Mouse (Mus musculus): ENCODE measurements around the gene Mcpt2. TPM values are rescaled to one million over a fixed set of nuclear protein-coding genes. Genes with fewer than 3 reads are reported as not detected.
"Not testable (repeated sequence)": the region's sequence is repeated elsewhere in the genome, so short reads cannot be mapped to it uniquely, and the experiment has no call there.

The Mcpt2 gene
- not detected in 2 replicates for polyA plus RNA-seq (2016; fragmentation: Nextera tagmentation; extraction: Ambion mirVana)

GRCm38 (mm10) chr14:56041792-56042191, at the start of gene Mcpt2:
Gene Mcpt2 (plus strand): TSS chr14:56042041.
- H3K4me2 ChIP-seq (replicated peaks); H3K36me3 ChIP-seq; H3K27me3 ChIP-seq; H3K9ac ChIP-seq; H3K4me1 ChIP-seq; ATAC-seq (ENCODE audit: low FRiP score); H3K27ac ChIP-seq; H3K9me3 ChIP-seq (replicated peaks); H3K4me3 ChIP-seq: not testable (repeated sequence)
- 72% methylated on average over 1 of the region's 1 CpGs for WGBS

GRCm38 (mm10) chr14:56013147-56013546, 28.7 kb upstream of the Mcpt2 start:
- no peak for ATAC-seq (ENCODE audit: low FRiP score)
- Histone ChIP-seq H3K4me3 (no peak overlapping the region), H3K27me3 (no peaks in the 10 kb centered on the region), H3K4me1 (no peaks in the 10 kb centered on the region), H3K4me2 (replicated peaks) (no peak overlapping the region), H3K36me3 (no peaks in the 10 kb centered on the region), H3K9me3 (replicated peaks) (no peaks in the 10 kb centered on the region; the same call in 1 of the 2 replicates), H3K27ac (no peak overlapping the region), H3K9ac (no peak overlapping the region)
- 68% methylated on average over 3 of the region's 3 CpGs for WGBS

- ATAC-seq (ENCODE audit: low FRiP score) = no peak
- H3K9ac ChIP-seq = no peak overlapping the region
- H3K36me3 ChIP-seq = no peaks in the 10 kb centered on the region
- H3K4me1 ChIP-seq = no peaks in the 10 kb centered on the region
- no peak overlapping the region for H3K27ac ChIP-seq
- H3K4me3 ChIP-seq = no peak overlapping the region
- 94% methylated on average over 2 of the region's 2 CpGs for WGBS
- H3K4me2 ChIP-seq (replicated peaks) = no peak overlapping the region
- no peaks in the 10 kb centered on the region for H3K9me3 ChIP-seq (replicated peaks)
- H3K27me3 ChIP-seq = no peaks in the 10 kb centered on the region
Observed at GRCm38 (mm10) chr14:56013924-56014323, 27.9 kb upstream of the Mcpt2 start.

DNA sequence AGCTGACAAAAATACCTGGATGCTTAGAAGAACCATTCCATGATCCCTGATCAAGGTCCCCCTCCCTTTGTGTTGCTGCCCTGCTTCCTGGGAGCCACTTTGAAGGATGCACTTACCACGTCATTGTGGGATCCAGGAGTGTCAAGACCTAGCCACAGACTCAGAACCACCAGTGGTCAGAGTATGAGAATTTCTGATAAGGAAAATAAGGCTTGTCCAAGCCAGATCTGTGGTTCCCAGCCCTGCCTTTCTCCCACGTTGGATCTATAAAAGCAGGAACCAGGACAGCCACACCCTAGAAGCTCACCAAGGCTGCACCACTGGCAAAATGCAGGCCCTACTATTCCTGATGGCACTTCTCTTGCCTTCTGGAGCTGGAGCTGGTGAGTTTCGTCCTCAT, 24.2 kb upstream of the Mcpt2 start, which contains the start of gene Mcpt1:
Gene Mcpt1 (plus strand): TSS at position 301 of the 400 bp plus-strand sequence.
- not testable (repeated sequence) for H3K4me3 ChIP-seq; H3K36me3 ChIP-seq; H3K4me2 ChIP-seq (replicated peaks); H3K4me1 ChIP-seq; H3K9me3 ChIP-seq (replicated peaks); H3K27ac ChIP-seq; H3K27me3 ChIP-seq; ATAC-seq (ENCODE audit: low FRiP score); H3K9ac ChIP-seq
- 76% methylated on average over 3 of the region's 3 CpGs for WGBS

DNA sequence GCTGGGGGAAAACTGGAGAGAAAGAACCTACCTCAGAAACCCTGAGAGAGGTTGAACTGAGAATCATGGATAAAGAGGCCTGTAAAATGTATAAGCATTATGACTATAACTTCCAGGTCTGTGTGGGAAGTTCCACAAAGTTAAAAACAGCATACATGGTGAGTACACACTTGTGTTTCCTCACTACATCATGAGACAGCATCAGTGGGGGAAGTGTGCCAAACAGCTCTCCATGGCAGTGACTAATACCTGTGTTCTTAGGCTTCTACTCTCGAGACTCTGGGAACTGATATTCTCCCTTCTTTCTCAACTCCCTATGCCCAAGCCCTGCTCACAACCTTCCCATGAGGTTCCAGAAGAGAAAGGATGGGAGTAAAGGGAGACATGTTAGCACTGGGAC, 22.4 kb upstream of the Mcpt2 start:
- WGBS = 74% methylated on average over 1 of the region's 1 CpGs
- Histone ChIP-seq H3K4me2 (replicated peaks) (no peak overlapping the region), H3K4me3 (no peak overlapping the region), H3K9me3 (replicated peaks) (no peaks in the 10 kb centered on the region), H3K4me1 (no peaks in the 10 kb centered on the region), H3K27ac (no peak overlapping the region), H3K36me3 (no peaks in the 10 kb centered on the region), H3K9ac (no peak overlapping the region), H3K27me3 (no peaks in the 10 kb centered on the region)
- no peak for ATAC-seq (ENCODE audit: low FRiP score)

GRCm38 (mm10) chr14:56021305-56021704, 20.5 kb upstream of the Mcpt2 start:
- not testable (repeated sequence) for H3K27ac ChIP-seq; H3K4me1 ChIP-seq; ATAC-seq (ENCODE audit: low FRiP score); H3K27me3 ChIP-seq; H3K36me3 ChIP-seq; H3K9me3 ChIP-seq (replicated peaks); H3K9ac ChIP-seq; H3K4me3 ChIP-seq; H3K4me2 ChIP-seq (replicated peaks)
- WGBS = 78% methylated on average over 4 of the region's 4 CpGs

DNA sequence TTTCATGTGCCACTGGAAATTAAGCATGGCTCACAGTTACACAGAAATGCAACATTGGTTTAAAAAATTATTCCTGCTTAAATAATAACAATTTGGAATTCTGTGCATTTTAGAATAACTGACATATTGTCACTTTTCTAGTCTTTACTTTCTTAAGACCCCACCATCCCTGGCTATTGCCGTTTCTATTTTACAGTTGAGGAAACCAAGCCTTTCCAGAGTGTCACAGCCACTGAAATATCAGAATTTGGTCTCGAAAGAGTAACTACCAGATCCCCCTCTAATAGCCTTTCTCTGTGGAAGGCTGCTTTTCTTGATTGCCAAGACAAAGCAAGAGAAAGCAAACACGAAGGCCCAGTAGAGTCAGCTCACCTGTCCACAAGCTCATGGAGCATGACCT, 11.4 kb upstream of the Mcpt2 start, which contains the start of gene Mcpt9:
Gene Mcpt9 (minus strand): TSS at position 101 of the 400 bp plus-strand sequence.
- 81% methylated on average over 3 of the region's 3 CpGs for WGBS
- not testable (repeated sequence) for H3K9ac ChIP-seq; H3K27me3 ChIP-seq; H3K9me3 ChIP-seq (replicated peaks); H3K4me1 ChIP-seq; H3K27ac ChIP-seq; H3K36me3 ChIP-seq; H3K4me3 ChIP-seq; ATAC-seq (ENCODE audit: low FRiP score); H3K4me2 ChIP-seq (replicated peaks)

GRCm38 (mm10) chr14:56034433-56034832, 7.4 kb upstream of the Mcpt2 start:
- Histone ChIP-seq H3K9ac (no peak overlapping the region), H3K4me1 (no peaks in the 10 kb centered on the region), H3K36me3 (no peaks in the 10 kb centered on the region), H3K9me3 (replicated peaks) (no peaks in the 10 kb centered on the region), H3K4me2 (replicated peaks) (no peak overlapping the region), H3K27me3 (no peaks in the 10 kb centered on the region), H3K4me3 (no peak overlapping the region), H3K27ac (no peak overlapping the region)
- 84% methylated on average over 2 of the region's 2 CpGs for WGBS
- ATAC-seq (ENCODE audit: low FRiP score) = no peak

- no peaks in the 10 kb centered on the region for H3K4me1 ChIP-seq
- no peak for ATAC-seq (ENCODE audit: low FRiP score)
- H3K4me3 ChIP-seq = no peak overlapping the region
- no peaks in the 10 kb centered on the region for H3K9me3 ChIP-seq (replicated peaks)
- H3K9ac ChIP-seq = no peak overlapping the region
- no peaks in the 10 kb centered on the region for H3K27me3 ChIP-seq
- WGBS = 79% methylated on average over 3 of the region's 3 CpGs
- no peak overlapping the region for H3K27ac ChIP-seq
- no peaks in the 10 kb centered on the region for H3K36me3 ChIP-seq
- H3K4me2 ChIP-seq (replicated peaks) = no peak overlapping the region
Observed at GRCm38 (mm10) chr14:56055408-56055807, 13.6 kb downstream of the Mcpt2 start.

DNA sequence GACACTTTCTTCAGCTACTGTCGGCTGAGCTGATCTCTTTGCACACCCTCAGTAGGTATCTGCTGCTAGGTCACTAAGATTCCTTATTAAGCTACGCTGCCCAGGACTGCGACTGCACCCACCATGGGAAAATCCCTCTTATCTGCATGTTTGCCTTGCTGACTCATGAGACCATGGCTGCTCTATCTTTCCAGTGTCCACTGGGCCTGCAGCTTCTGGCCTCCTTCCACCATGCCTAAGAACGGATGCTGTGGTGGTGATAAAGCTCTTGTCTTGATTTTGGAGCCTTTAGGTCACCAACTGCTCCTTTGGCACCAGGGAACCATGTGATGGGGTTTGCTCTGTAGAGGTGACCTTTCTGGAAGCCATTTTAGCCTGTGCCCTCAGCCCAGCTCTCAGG, 15.9 kb downstream of the Mcpt2 start:
- Histone ChIP-seq H3K4me2 (replicated peaks) (no peak overlapping the region), H3K4me1 (no peaks in the 10 kb centered on the region), H3K9ac (no peak overlapping the region), H3K9me3 (replicated peaks) (no peaks in the 10 kb centered on the region), H3K27me3 (no peaks in the 10 kb centered on the region), H3K4me3 (no peak overlapping the region), H3K27ac (no peak overlapping the region), H3K36me3 (no peaks in the 10 kb centered on the region)
- 86% methylated on average over 4 of the region's 4 CpGs for WGBS
- no peak for ATAC-seq (ENCODE audit: low FRiP score)

GRCm38 (mm10) chr14:56062213-56062612, 20.4 kb downstream of the Mcpt2 start, which contains the start of gene Mcpt4:
Gene Mcpt4 (minus strand): TSS chr14:56062313.
- not testable (repeated sequence) for H3K27me3 ChIP-seq; H3K4me1 ChIP-seq; H3K9me3 ChIP-seq (replicated peaks); H3K4me2 ChIP-seq (replicated peaks); H3K36me3 ChIP-seq; H3K4me3 ChIP-seq; H3K27ac ChIP-seq; ATAC-seq (ENCODE audit: low FRiP score); H3K9ac ChIP-seq
- WGBS = 89% methylated on average over 3 of the region's 3 CpGs

DNA sequence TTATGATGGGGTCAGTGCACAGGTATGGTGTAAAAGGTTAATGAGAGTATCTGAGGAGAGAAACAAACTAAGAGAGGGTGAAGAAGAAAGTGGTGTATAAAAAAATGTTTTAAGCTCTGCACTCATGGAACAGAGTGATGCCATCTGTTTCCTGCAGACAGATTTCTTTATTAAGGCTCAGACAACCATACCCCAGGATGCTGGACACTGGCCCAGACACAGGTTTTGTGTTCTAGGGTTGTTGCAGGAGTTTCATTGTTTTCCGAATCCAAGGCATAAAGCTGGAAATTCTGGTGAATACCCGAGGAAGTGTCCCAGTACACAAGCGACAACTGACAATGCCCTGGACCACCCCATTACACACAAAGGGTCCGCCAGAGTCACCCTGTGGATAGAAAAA, 40.2 kb downstream of the Mcpt2 start:
- Histone ChIP-seq H3K9me3 (replicated peaks) (no peaks in the 10 kb centered on the region), H3K27ac (no peak overlapping the region), H3K36me3 (no peaks in the 10 kb centered on the region), H3K4me2 (replicated peaks) (no peak overlapping the region), H3K4me3 (no peak overlapping the region), H3K27me3 (no peaks in the 10 kb centered on the region), H3K4me1 (no peaks in the 10 kb centered on the region), H3K9ac (no peak overlapping the region)
- ATAC-seq (ENCODE audit: low FRiP score) = no peak
- WGBS = 81% methylated on average over 4 of the region's 4 CpGs

DNA sequence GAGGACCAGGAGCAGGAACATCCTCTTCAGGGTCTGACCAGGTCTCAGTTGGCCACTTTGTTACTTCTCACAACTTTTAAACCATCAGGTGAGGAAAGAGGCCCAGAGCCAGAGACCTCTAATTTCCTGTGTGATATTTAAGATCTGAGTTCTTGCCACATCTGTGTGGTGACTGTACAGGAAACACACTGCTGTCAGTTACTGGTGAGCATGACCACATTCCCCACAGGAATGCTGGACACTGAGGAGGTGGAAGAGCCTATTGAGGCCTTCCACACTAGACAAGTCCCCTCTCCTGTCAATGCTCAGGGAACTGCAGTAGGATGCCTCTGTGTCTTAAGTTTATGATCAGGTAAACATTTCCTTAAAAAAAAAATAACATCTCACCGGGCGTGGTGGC, 43.3 kb downstream of the Mcpt2 start, which contains the start of gene Mcpt8:
Gene Mcpt8 (minus strand): TSS at position 107 of the 400 bp plus-strand sequence.
- Histone ChIP-seq H3K9me3 (replicated peaks) (no peaks in the 10 kb centered on the region), H3K27me3 (no peaks in the 10 kb centered on the region), H3K36me3 (no peaks in the 10 kb centered on the region), H3K27ac (no peak within 1 kb of the TSS), H3K9ac (no peak within 1 kb of the TSS), H3K4me1 (no peaks in the 10 kb centered on the region), H3K4me2 (replicated peaks) (no peak within 1 kb of the TSS), H3K4me3 (no peak within 1 kb of the TSS)
- WGBS = 87% methylated on average over 2 of the region's 2 CpGs
- no peak for ATAC-seq (ENCODE audit: low FRiP score)

Data from hindbrain, embryonic 12.5 days (tissue).